Mouse (Mus musculus) layer of hippocampus, adult 2 months (tissue): ENCODE results near the gene Fzd4. TPM values are rescaled to one million over a fixed set of nuclear protein-coding genes. Genes with fewer than 3 reads are reported as not detected.

Experiments
- DNase-seq, 2 experiments: peaks; one replicate each; pipeline ENCODE4 v3.0.0; 2022; ENCODE audit warnings: low spot score in 2 of 2
- H3K27ac ChIP-seq: fragments of 200-600 bp; 2 replicates; pipeline ENCODE4 v1.8.1; 2022
- H3K4me3 ChIP-seq: fragments of 200-600 bp; 2 replicates; pipeline ENCODE4 v1.8.1; 2022; ENCODE audit warnings: mild to moderate bottlenecking
- CTCF ChIP-seq: fragments of 200-600 bp; conservative IDR thresholded peaks from 2 replicates; pipeline ENCODE4 v1.8.1; 2022; ENCODE audit warnings: antibody characterized with exemption, mild to moderate bottlenecking, moderate library complexity
- total RNA-seq, 2 experiments: library from RNA; stranded (reverse); gene quantifications; 2 replicates each; pipeline ENCODE4 v1.2.3; 2021

The Fzd4 gene
- total RNA-seq, 2 experiments from 2014 or later = 6.1 to 7.2 TPM

DNA sequence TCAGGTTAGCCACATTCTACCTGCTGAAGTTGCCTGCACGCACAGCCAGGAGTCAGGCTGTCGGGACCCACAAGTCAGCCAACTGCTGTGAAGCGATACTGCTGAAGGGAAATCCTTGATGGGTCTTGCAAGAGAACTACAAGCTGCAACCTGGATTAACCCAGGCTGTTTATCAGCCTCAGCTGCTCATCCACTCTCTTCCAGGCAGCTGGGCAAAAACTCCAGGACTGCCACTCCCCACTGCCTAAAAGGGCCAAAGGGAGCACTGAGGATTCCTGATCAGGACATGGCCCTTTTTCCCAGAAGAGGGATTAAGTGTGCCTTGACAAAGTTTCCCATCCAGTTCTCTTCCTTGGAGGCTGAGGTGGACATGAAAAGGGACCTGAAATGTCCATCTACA is 15.2 kb upstream of the Fzd4 start:
- Histone ChIP-seq H3K27ac (no peak overlapping the region), H3K4me3 (no peak overlapping the region)
- no peak for TF ChIP-seq CTCF
- DNase-seq = no peak

DNA sequence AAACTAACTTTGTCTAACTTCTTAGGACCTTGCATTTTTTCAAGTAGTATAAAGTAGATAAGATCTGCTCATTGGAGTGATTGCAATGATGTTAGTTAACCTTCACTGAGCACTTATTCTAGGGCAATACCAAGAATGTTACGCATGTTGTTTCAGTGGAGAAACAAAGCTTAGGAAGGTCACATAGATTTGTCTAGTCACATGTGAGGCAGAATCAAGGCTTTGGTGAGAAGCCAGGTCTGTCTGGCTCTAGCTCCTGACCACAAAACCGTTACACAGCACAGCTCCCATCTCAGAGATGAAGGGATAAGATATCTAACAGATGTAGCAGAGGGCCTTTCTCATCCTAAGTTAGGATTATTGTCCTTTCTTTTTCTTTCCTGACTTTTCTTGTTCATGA is 13.5 kb upstream of the Fzd4 start:
- Histone ChIP-seq H3K27ac (no peak overlapping the region), H3K4me3 (no peak overlapping the region)
- DNase-seq = no peak
- TF ChIP-seq CTCF = no peak

DNA sequence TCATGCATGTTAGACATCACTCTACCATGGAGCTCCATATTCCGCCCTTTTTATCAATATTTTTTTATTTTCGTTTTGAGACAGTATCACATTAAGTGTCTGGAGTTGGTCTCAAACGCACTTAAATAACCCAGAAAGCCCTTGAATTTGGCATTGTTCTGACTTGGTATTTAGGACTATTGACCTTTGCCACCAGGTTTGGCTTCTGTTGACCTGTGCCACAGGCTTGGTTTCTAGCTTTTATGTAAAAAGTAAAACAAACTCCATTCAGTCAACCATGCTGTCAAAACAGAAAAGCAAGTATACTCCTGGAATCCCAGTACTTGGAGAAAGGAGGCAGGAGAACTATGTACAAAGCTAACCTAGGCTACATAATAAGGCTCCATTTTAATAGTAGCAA is 12.9 kb upstream of the Fzd4 start:
- H3K4me3 ChIP-seq = no peak overlapping the region
- no peak overlapping the region for H3K27ac ChIP-seq
- DNase-seq = no peak
- no peak for TF ChIP-seq CTCF

DNA sequence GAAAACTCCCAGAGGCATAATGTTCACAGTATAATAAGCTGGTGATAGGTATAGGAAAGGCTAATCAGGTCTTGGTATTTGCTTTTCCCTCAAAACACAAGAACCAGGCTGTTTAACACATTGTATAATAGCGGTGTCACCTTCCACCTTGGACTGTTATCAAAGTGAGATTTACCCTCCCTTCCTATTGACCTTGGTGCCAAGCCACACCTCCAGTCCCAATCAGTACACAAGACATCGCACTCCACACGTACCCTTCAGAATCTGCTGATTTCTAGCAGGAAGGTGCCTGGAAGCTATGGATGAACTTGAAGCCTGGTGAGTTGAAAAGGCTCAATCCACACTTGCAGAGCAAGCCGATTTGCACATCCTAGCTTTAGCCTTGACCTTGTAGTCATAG is 12.3 kb upstream of the Fzd4 start:
- no peak for DNase-seq
- Histone ChIP-seq H3K27ac (no peak overlapping the region), H3K4me3 (no peak overlapping the region)
- TF ChIP-seq CTCF = no peak

DNA sequence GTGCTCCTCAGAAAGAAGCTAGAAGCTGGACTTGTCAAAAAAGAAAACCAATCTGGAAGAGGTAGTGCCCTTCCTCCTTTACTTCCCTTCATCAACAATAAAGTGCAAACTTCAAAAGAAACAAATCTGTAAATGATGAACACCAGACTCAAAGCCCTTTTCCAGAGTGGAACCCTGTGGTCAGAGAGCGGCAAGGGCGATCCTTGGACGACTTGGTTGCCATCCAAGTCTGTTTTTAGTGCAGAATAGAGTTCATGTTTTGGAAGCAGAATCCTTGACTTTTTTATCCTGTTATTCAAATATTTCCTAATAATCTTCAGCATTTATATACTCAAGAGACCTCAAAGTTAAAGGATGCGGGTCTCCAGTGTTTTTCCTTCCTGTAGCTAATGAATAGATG is 11.8 kb upstream of the Fzd4 start:
- DNase-seq = no peak
- TF ChIP-seq CTCF = no peak
- Histone ChIP-seq H3K4me3 (no peak overlapping the region), H3K27ac (no peak overlapping the region)

DNA sequence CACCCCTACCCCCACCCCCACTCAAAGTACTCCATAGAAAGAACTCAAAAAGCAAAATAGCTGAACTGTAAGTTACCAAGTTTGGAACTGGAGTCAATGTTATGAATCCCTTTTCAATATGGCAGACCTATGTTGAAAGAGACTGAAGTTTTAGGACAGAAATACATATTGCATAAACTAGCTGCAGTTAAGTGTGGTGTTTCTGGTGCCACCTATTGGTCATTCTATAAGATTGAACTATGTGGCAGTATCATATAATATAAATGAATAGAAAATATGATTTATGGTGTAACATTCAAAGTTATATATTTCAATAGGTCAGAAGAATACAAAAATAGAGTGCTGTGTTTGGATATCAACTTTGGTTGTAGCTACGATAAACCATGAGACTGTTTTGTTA is 11.3 kb upstream of the Fzd4 start:
- no peak overlapping the region for H3K27ac ChIP-seq
- no peak overlapping the region for H3K4me3 ChIP-seq
- peak; percentile 66 for TF ChIP-seq CTCF
- DNase-seq = no peak

DNA sequence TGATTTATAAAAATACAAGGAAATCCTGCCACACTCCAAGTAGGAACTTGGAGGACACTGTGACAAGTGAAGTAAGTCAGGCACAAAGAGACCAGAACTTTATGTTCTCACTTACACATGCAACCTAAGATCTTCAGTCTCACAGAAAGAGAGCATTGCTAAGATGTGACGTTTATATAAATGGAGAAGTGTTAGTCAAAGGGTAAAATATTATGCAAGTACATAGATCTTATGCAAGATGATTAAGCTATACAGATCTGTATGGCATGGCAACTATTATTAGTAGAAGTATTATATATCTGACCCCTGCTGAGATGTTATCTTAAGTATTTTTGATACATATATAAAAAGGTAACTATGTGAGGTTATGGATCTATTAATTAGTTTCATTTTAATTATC is 8.8 kb upstream of the Fzd4 start:
- DNase-seq = no peak
- no peak overlapping the region for H3K27ac ChIP-seq
- no peak overlapping the region for H3K4me3 ChIP-seq
- TF ChIP-seq CTCF = no peak

DNA sequence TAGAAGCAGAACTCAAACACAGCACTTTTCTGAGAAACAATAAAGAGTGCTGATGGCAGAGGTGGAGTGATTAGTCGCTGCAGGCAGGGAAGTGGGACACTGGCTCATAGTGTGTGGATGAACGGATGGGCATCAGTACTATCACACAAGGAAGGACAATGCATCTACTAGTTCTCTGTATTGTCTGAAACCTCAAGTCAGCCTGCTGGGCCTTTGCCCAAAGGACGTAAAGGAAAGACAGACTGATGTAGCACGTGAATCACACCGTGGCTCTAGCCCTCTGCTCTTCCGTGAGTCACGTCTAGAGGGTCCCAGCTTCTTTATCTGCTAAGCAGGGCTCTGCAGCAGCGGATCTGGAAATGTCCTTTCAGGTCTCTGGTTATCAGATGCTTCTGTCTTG is 7.8 kb upstream of the Fzd4 start:
- TF ChIP-seq CTCF = no peak
- H3K4me3 ChIP-seq = no peak overlapping the region
- no peak for DNase-seq
- H3K27ac ChIP-seq = no peak overlapping the region

DNA sequence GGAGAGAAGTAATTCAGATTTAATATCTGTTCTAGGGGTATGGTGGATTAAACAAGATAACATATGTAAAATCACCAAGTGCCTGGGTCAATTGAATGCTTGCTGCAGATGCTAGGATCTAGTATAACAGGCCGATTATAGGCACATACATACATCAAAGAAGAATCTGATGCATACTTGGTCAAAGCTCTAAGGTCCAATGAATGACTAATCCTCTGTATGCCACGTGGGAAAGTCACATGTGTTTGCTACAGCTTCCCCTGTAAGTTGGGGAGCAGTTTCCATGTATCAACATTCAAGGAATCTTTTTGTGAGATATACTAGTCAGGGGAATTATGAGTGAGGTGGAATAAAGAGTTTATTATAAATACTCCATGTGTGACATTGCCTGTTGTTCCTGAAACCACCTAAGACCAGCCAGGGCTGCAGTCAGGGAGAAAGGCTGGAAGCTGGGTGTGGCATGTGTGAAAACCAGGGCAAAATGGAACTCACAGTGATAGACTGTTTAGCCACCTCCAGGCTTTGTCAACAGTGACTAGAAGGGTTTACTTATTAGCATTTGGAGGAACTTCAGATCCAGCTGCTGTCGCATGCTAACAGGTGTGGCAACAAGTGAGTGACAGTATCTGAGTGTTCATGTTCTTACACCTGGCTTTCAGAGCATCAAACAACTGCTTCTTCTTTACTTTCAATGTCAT is 6.2 kb upstream of the Fzd4 start:
- no peak for DNase-seq
- TF ChIP-seq CTCF = no peak
- Histone ChIP-seq H3K27ac (no peak overlapping the region), H3K4me3 (no peak overlapping the region)

DNA sequence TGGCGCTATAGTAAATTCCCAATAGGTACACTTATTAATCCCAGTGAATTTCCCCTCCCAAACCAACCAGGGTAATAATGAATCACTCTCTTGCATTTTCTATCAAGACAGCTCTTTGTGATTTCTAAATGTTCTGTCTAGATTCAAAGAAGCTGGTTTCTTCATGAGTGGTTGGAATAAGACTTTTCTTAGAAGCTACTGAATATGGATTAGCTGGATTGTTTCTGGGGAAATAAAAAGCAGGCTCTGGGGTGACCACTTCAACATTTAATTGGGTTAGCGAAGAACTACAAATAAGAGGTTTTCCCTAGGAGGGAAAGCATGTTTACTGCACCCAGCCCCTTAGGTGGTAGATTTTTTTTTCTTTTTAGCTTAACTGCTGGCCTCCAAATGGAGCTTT is 3.4 kb upstream of the Fzd4 start:
- Histone ChIP-seq H3K4me3 (no peak overlapping the region), H3K27ac (peak overlapping the region; percentile 74)
- no peak for DNase-seq
- TF ChIP-seq CTCF = no peak

DNA sequence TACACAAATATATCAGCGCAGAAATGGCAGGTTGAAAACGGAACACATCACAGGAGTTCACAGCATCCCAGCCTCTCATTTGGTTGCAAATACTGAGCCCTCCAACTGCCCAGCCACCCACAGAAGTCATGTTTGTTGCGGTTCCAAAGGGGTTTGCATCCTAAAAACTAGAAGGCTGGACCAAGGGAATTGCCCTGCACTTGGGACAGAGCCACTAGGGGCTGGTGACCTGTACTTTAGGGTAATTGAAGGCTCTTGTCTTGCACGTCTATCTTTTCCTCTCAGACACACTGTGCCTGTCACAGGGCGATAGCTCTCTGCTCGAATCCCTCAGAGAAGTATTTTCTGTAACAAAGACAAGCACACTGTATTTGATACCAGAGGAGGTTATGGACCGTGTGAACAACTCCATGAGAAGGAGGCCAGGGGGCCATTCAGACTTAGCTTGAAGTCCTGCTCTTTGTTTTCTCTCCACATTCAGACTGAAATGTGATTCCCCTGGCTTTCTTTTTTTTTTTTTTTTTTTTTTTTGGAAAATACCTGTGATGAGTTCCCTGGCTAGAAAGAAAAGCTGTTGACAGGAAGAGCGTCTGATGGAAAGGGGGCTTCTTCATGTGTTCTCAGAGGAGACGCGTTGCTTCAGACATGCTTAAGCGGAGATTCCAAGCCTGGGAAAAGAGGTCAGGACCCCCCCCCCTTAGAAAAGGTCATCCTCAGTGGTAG is 2.9 kb upstream of the Fzd4 start:
- Histone ChIP-seq H3K4me3 (no peak overlapping the region), H3K27ac (peak overlapping the region; percentile 74)
- DNase-seq = no peak
- TF ChIP-seq CTCF = no peak

DNA sequence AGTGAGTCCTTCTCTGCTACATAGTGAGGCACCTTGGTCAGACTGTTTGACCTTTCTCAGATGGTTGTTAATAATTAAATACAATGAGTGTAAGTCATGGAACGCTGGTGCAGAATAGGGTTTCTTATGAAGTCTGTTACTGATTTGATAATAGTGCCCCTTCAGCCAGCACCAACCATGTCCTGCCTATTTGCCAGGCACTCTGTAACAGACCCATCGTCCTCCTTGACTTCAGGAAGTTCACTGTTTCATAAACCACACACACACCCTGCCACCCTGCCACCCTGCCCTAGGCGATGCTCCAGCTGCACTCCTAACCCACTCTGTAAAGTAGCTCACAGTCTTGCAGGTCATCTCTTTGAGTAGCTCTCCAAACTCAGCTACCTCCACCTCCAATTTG is 2.2 kb upstream of the Fzd4 start:
- H3K27ac ChIP-seq = no peak overlapping the region
- TF ChIP-seq CTCF = no peak
- DNase-seq = no peak
- H3K4me3 ChIP-seq = no peak overlapping the region

DNA sequence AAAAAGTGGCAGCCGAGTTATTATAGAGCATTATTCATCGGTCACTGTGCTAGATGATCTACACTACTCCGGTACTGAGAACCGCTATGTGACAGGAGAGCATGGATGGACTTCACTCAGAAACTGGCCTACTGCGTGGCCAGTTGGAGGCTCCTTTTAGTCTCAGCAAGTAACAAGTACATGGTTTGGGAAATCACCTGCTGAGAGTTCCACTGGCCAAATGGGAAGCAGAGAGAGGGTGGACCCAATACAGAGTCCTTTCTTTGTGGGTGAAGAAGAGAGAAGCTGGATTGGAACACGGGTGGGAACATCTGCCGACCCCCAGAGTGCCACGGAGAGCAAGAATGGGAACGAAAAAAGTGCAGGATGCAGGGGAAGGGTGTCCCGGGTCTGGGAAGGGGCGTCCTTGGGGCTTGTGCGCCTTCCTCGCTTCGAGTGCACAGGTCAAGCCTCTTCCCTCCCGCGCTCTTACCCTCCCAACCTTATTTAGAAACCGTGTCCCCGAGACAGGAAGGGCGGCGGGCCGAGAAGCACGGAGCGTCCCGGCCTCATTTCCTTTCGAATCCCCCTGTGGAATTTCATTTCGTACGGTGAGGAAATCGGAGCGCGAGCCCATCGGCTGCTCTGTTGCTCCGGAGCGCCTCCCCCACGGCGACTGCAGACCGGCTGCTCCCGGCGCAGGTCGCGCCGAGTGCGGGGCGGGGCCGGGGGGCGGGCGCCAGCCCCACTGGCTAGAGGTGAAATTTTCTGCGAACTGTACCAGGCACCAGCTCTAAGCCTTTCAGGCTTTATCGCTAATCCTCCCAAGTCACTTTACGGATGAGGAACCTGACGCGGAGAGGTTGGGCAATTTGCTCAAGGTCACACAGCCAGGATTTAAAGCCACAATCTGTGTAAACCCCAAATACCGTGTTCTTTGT is 842 bp upstream of the Fzd4 start:
- peak in 1 of 2 experiments; percentile 51 for DNase-seq
- Histone ChIP-seq H3K27ac (peak overlapping the region; percentile 93), H3K4me3 (peak overlapping the region; percentile 90)
- no peak for TF ChIP-seq CTCF
